Mouse (Mus musculus): ENCODE results near the gene Sult3a1.
A peak's percentile ranks its signal among the peaks of the same experiment; 100 is the strongest.
"Not testable (repeated sequence)": the region's sequence is repeated elsewhere in the genome, so short reads cannot be mapped to it uniquely, and the experiment has no call there.

Sult3a1 gene

GRCm38 (mm10) chr10:33857421-33857820 lies at the start of gene Sult3a1:
Gene Sult3a1 (plus strand): TSS chr10:33857721.
- no peak for DNase-seq

GRCm38 (mm10) chr10:33811807-33812206 lies 45.7 kb upstream of the Sult3a1 start:
- DNase-seq, result no peak

GRCm38 (mm10) chr10:33814266-33814665 lies 43.3 kb upstream of the Sult3a1 start:
- peak in 1 of 2 experiments; percentile 26 for DNase-seq

- no peak for DNase-seq
These were observed 40.6 kb upstream of the Sult3a1 start for GRCm38 (mm10) chr10:33816923-33817322.

- DNase-seq, result no peak
These were observed 36.6 kb upstream of the Sult3a1 start for GRCm38 (mm10) chr10:33820892-33821291.

- no peak for DNase-seq
These were observed 8.5 kb downstream of the Sult3a1 start for GRCm38 (mm10) chr10:33865994-33866393.

GRCm38 (mm10) chr10:33870441-33870840 lies 12.9 kb downstream of the Sult3a1 start:
- DNase-seq, result peak; percentile 14

- peak; percentile 77 to 83 for DNase-seq
These were observed 15.3 kb downstream of the Sult3a1 start for GRCm38 (mm10) chr10:33872672-33873398.

- DNase-seq, result not testable (repeated sequence)
These were observed 24.9 kb downstream of the Sult3a1 start for GRCm38 (mm10) chr10:33882411-33882810.

GRCm38 (mm10) chr10:33901520-33901919 lies 44.0 kb downstream of the Sult3a1 start:
- not testable (repeated sequence) for DNase-seq

- DNase-seq, result peak; percentile 51 to 53
These were observed 47.3 kb downstream of the Sult3a1 start, which contains the start of gene Rsph4a for GRCm38 (mm10) chr10:33904530-33905481. Gene Rsph4a (plus strand): TSS chr10:33905111.

GRCm38 (mm10) chr10:33905489-33905888 lies 48.0 kb downstream of the Sult3a1 start:
- DNase-seq, result peak; percentile 23 to 40
